Mouse (Mus musculus) stomach, embryonic 15.5 days (tissue): Measurements from ENCODE around the gene Coq6. TPM values are rescaled to one million over a fixed set of nuclear protein-coding genes. Genes with fewer than 3 reads are reported as not detected.

Experiments used
- ATAC-seq: fragments of 200-750 bp; cut with Nextera tagmentation; 2 replicates; pipeline ENCODE4 v1.8.0; 2017; ENCODE audit warnings: low read depth, moderate number of reproducible peaks, moderate TSS enrichment; ENCODE audit not compliant: insufficient read depth, low FRiP score
- H3K27ac ChIP-seq: fragments of 300-500 bp; sonication (generic); 2 replicates; pipeline ENCODE4 v1.5.1; 2015; ENCODE audit warnings: mild to moderate bottlenecking, inconsistent platforms
- H3K27me3 ChIP-seq: fragments of 300-500 bp; sonication (generic); replicated peaks from 2 replicates; pipeline ENCODE4 v1.6.1; 2015; ENCODE audit warnings: inconsistent platforms
- H3K36me3 ChIP-seq: fragments of 300-500 bp; sonication (generic); 2 replicates; pipeline ENCODE4 v1.6.1; 2015; ENCODE audit warnings: inconsistent platforms
- H3K4me1 ChIP-seq: fragments of 300-500 bp; sonication (generic); 2 replicates; pipeline ENCODE4 v1.6.1; 2015; ENCODE audit warnings: inconsistent platforms
- H3K4me2 ChIP-seq: fragments of 300-500 bp; sonication (generic); 2 replicates; pipeline ENCODE4 v1.6.1; 2015; ENCODE audit warnings: mild to moderate bottlenecking, inconsistent platforms
- H3K4me3 ChIP-seq: fragments of 300-500 bp; sonication (generic); replicated peaks from 2 replicates; pipeline ENCODE4 v1.5.1; 2015; ENCODE audit warnings: inconsistent platforms
- H3K9ac ChIP-seq: fragments of 300-500 bp; sonication (generic); 2 replicates; pipeline ENCODE4 v1.6.1; 2015; ENCODE audit warnings: inconsistent platforms
- H3K9me3 ChIP-seq: fragments of 300-500 bp; sonication (generic); 2 replicates; pipeline ENCODE4 v1.6.1; 2016; ENCODE audit warnings: inconsistent platforms
- WGBS: fragments of 180-500 bp; shearing (Covaris S2); methylation state at CpG from one replicate; pipeline ENCODE4 v1.1.7; 2015; 5-methylcytosine and 5-hydroxymethylcytosine counted together
- polyA plus RNA-seq: library from polyadenylated mRNA; unstranded; fragments of >200 nt; fragmentation: Nextera tagmentation; extraction: Ambion mirVana; gene quantifications from 2 replicates; pipeline ENCODE4 v1.2.1, GENCODE M21; 2015

The Coq6 gene
- polyA plus RNA-seq, 1 experiment from 2014 or later: 42.0 TPM

- peak overlapping the region; percentile 81 for H3K4me2 ChIP-seq
- WGBS: 36% methylated on average over 18 of the region's 18 CpGs
- no peaks in the 10 kb centered on the region for H3K27me3 ChIP-seq
- ATAC-seq: no peak
- H3K9me3 ChIP-seq: no peaks in the 10 kb centered on the region
- peak overlapping the region; percentile 60 for H3K4me3 ChIP-seq
- H3K9ac ChIP-seq: peak overlapping the region; percentile 41
- H3K27ac ChIP-seq: peak overlapping the region; percentile 67; the same call in 1 of the 2 replicates
- no peaks in the 10 kb centered on the region for H3K36me3 ChIP-seq
- H3K4me1 ChIP-seq: no peaks in the 10 kb centered on the region
These were observed 56.1 kb downstream of the Coq6 start for GRCm38 (mm10) chr12:84417605-84417922.

Other genes starting within 250 kb of the Coq6 start
- 3.9 and 5.3 TPM in 2 replicates for gene Dnal1, start 247.3 kb upstream of the Coq6 start, polyA plus RNA-seq
- 0.76 and 0.94 TPM in 2 replicates for gene Pnma1, start 213.2 kb upstream of the Coq6 start, polyA plus RNA-seq
- gene Elmsan1, start 142.8 kb upstream of the Coq6 start, polyA plus RNA-seq: 9.9 and 10.5 TPM in 2 replicates
- 28.3 and 32.6 TPM in 2 replicates for gene Ptgr2, start 76.4 kb upstream of the Coq6 start, polyA plus RNA-seq
- 63.8 and 69.6 TPM in 2 replicates for gene Zfp410, start 44.8 kb upstream of the Coq6 start, polyA plus RNA-seq
- 2.6 and 3.0 TPM in 2 replicates for gene Fam161b, start 176 bp downstream of the Coq6 start, polyA plus RNA-seq
- gene Entpd5, start 47.4 kb downstream of the Coq6 start, polyA plus RNA-seq: 19.2 and 22.2 TPM in 2 replicates
- gene Bbof1, start 47.4 kb downstream of the Coq6 start, polyA plus RNA-seq: 1.4 and 1.5 TPM in 2 replicates
- 26.2 and 26.7 TPM in 2 replicates for gene Rnf113a2, start 55.5 kb downstream of the Coq6 start, polyA plus RNA-seq
- gene Aldh6a1, start 89.3 kb downstream of the Coq6 start, polyA plus RNA-seq: 35.4 and 39.3 TPM in 2 replicates
- gene Lin52, start 89.8 kb downstream of the Coq6 start, polyA plus RNA-seq: 15.5 and 16.1 TPM in 2 replicates
- 0.04 TPM in 1 of 2 replicates, not detected in the other for gene Vsx2, start 208.1 kb downstream of the Coq6 start, polyA plus RNA-seq